Mouse (Mus musculus) lung, embryonic 14.5 days (tissue): ENCODE results near the gene Gm10300. TPM values are rescaled to one million over a fixed set of nuclear protein-coding genes. Genes with fewer than 3 reads are reported as not detected.

Experiments
- ATAC-seq: fragments of 200-750 bp; cut with Nextera tagmentation; 2 replicates; pipeline ENCODE4 v1.8.0; 2017; ENCODE audit warnings: mild to moderate bottlenecking, moderate TSS enrichment, moderate library complexity; ENCODE audit not compliant: insufficient read depth
- DNase-seq: peaks from one replicate; pipeline ENCODE4 v3.0.0-alpha.2; 2015
- H3K27ac ChIP-seq: fragments of 300-500 bp; sonication (generic); 2 replicates; pipeline ENCODE4 v1.5.1; 2014; ENCODE audit warnings: low read depth, mild to moderate bottlenecking, moderate library complexity
- H3K27me3 ChIP-seq: fragments of 300-500 bp; sonication (generic); 2 replicates; pipeline ENCODE4 v1.6.1; 2014; ENCODE audit warnings: low read length, control low read depth; ENCODE audit not compliant: insufficient read depth
- H3K36me3 ChIP-seq: fragments of 300-500 bp; sonication (generic); 2 replicates; pipeline ENCODE4 v1.6.1; 2014; ENCODE audit warnings: control low read depth; ENCODE audit not compliant: insufficient read depth
- H3K4me1 ChIP-seq: fragments of 300-500 bp; sonication (generic); 2 replicates; pipeline ENCODE4 v1.6.1; 2014; ENCODE audit warnings: antibody characterized with exemption, control low read depth; ENCODE audit not compliant: insufficient read depth
- H3K4me2 ChIP-seq: fragments of 300-500 bp; sonication (generic); 2 replicates; pipeline ENCODE4 v1.6.1; 2014; ENCODE audit warnings: mild to moderate bottlenecking
- H3K4me3 ChIP-seq: fragments of 300-500 bp; sonication (generic); 2 replicates; pipeline ENCODE4 v1.5.1; 2014; ENCODE audit warnings: low read depth, low read length
- H3K9ac ChIP-seq: fragments of 300-500 bp; sonication (generic); 2 replicates; pipeline ENCODE4 v1.6.1; 2014
- H3K9me3 ChIP-seq: fragments of 300-500 bp; sonication (generic); 2 replicates; pipeline ENCODE4 v1.6.1; 2016; ENCODE audit warnings: low read depth, low read length, control low read depth
- CTCF ChIP-seq: IDR thresholded peaks from 2 replicates; pipeline ENCODE4 v1.5.1; 2016; ENCODE audit warnings: antibody characterized with exemption, low read depth
- WGBS: fragments of 180-500 bp; shearing (Covaris S2); extraction: QIAGEN DNeasy Blood & Tissue Kit; methylation state at CpG from one replicate; pipeline ENCODE4 v1.1.7; 2014; 5-methylcytosine and 5-hydroxymethylcytosine counted together
- polyA plus RNA-seq: library from polyadenylated mRNA; unstranded; fragments of >200 nt; fragmentation: Nextera tagmentation; extraction: Ambion mirVana; gene quantifications from 2 replicates; pipeline ENCODE4 v1.2.1, GENCODE M21; 2014

Gene Gm10300
- polyA plus RNA-seq, 1 experiment from 2014 or later = 0.11 TPM

GRCm38 (mm10) chr4:132033183-132033582, 41.3 kb upstream of the Gm10300 start:
- ATAC-seq = no peak
- WGBS = 89% methylated on average over 1 of the region's 1 CpGs

GRCm38 (mm10) chr4:132034242-132034641, 40.3 kb upstream of the Gm10300 start:
- Histone ChIP-seq H3K9me3 (no peaks in the 10 kb centered on the region), H3K4me3 (no peak overlapping the region), H3K9ac (no peak overlapping the region), H3K36me3 (no peaks in the 10 kb centered on the region), H3K4me2 (no peak overlapping the region), H3K27me3 (no peaks in the 10 kb centered on the region), H3K4me1 (no peaks in the 10 kb centered on the region), H3K27ac (no peak overlapping the region)
- ATAC-seq (no peak), DNase-seq (no peak)
- 50% methylated on average over 2 of the region's 2 CpGs for WGBS
- no peak for TF ChIP-seq CTCF

More at GRCm38 (mm10) chr4:132033183-132033582, 41.3 kb upstream of the Gm10300 start:
- Histone ChIP-seq H3K9ac (no peak overlapping the region), H3K4me2 (no peak overlapping the region), H3K4me3 (no peak overlapping the region), H3K27me3 (no peaks in the 10 kb centered on the region), H3K27ac (no peak overlapping the region), H3K4me1 (no peaks in the 10 kb centered on the region), H3K9me3 (no peaks in the 10 kb centered on the region), H3K36me3 (no peaks in the 10 kb centered on the region)
- peak; percentile 37 for TF ChIP-seq CTCF
- no peak for DNase-seq

- no peaks in the 10 kb centered on the region for H3K9me3 ChIP-seq
- no peak for TF ChIP-seq CTCF
- no peaks in the 10 kb centered on the region for H3K27me3 ChIP-seq
- no peak for ATAC-seq
- DNase-seq = no peak
- H3K4me2 ChIP-seq = no peak overlapping the region
- no peaks in the 10 kb centered on the region for H3K36me3 ChIP-seq
- no peak overlapping the region for H3K27ac ChIP-seq
- 60% methylated on average over 5 of the region's 5 CpGs for WGBS
- no peak overlapping the region for H3K4me3 ChIP-seq
- H3K4me1 ChIP-seq = no peaks in the 10 kb centered on the region
- no peak overlapping the region for H3K9ac ChIP-seq
Observed at GRCm38 (mm10) chr4:132037137-132037536, 37.4 kb upstream of the Gm10300 start.

GRCm38 (mm10) chr4:132037991-132038390, 36.5 kb upstream of the Gm10300 start:
- Histone ChIP-seq H3K27me3 (no peaks in the 10 kb centered on the region), H3K27ac (no peak overlapping the region), H3K9ac (no peak overlapping the region), H3K4me2 (no peak overlapping the region), H3K4me3 (no peak overlapping the region), H3K4me1 (no peaks in the 10 kb centered on the region), H3K9me3 (no peaks in the 10 kb centered on the region), H3K36me3 (no peaks in the 10 kb centered on the region)
- ATAC-seq = no peak
- no peak for DNase-seq
- no peak for TF ChIP-seq CTCF
- 42% methylated on average over 7 of the region's 7 CpGs for WGBS

GRCm38 (mm10) chr4:132038809-132039208, 35.7 kb upstream of the Gm10300 start:
- H3K27ac ChIP-seq = no peak overlapping the region; the same call in 1 of the 2 replicates
- H3K4me2 ChIP-seq = no peak overlapping the region
- ATAC-seq = no peak
- no peak overlapping the region for H3K9ac ChIP-seq
- 85% methylated on average over 2 of the region's 2 CpGs for WGBS
- H3K27me3 ChIP-seq = no peaks in the 10 kb centered on the region
- H3K9me3 ChIP-seq = no peaks in the 10 kb centered on the region
- no peak for TF ChIP-seq CTCF
- DNase-seq = no peak
- H3K36me3 ChIP-seq = no peaks in the 10 kb centered on the region
- H3K4me1 ChIP-seq = no peaks in the 10 kb centered on the region
- no peak overlapping the region for H3K4me3 ChIP-seq

- no peak for TF ChIP-seq CTCF
- Histone ChIP-seq H3K4me2 (no peak overlapping the region), H3K27ac (no peak overlapping the region), H3K36me3 (no peaks in the 10 kb centered on the region), H3K9ac (no peak overlapping the region), H3K27me3 (no peaks in the 10 kb centered on the region), H3K4me3 (no peak overlapping the region), H3K9me3 (no peaks in the 10 kb centered on the region), H3K4me1 (no peaks in the 10 kb centered on the region)
- ATAC-seq = no peak
- no peak for DNase-seq
- 77% methylated on average over 2 of the region's 2 CpGs for WGBS
Observed at GRCm38 (mm10) chr4:132039521-132039920, 35.0 kb upstream of the Gm10300 start.

GRCm38 (mm10) chr4:132039975-132040645, 34.4 kb upstream of the Gm10300 start:
- DNase-seq = peak; percentile 70
- H3K4me2 ChIP-seq = no peak overlapping the region
- H3K27ac ChIP-seq = peak overlapping the region; percentile 9; the same call in 1 of the 2 replicates
- ATAC-seq = no peak
- no peaks in the 10 kb centered on the region for H3K4me1 ChIP-seq
- H3K27me3 ChIP-seq = no peaks in the 10 kb centered on the region
- no peak overlapping the region for H3K4me3 ChIP-seq
- no peaks in the 10 kb centered on the region for H3K36me3 ChIP-seq
- H3K9me3 ChIP-seq = no peaks in the 10 kb centered on the region
- no peak for TF ChIP-seq CTCF
- 60% methylated on average over 8 of the region's 8 CpGs for WGBS
- no peak overlapping the region for H3K9ac ChIP-seq
